Mouse (Mus musculus): ENCODE data around the gene Myh1. TPM values are rescaled to one million over a fixed set of nuclear protein-coding genes. Genes with fewer than 3 reads are reported as not detected.

The Myh1 gene
- under 1 TPM; 0.27 to 0.55 TPM for total RNA-seq (2021)
- long read RNA-seq, result 0 reads

- no peak for DNase-seq (ENCODE audit: low spot score in 2 of 2)
These were observed at the start of gene Myh1 for GRCm38 (mm10) chr11:67199752-67200151. TSS of gene Myh1 (plus strand) at chr11:67200052.

DNA sequence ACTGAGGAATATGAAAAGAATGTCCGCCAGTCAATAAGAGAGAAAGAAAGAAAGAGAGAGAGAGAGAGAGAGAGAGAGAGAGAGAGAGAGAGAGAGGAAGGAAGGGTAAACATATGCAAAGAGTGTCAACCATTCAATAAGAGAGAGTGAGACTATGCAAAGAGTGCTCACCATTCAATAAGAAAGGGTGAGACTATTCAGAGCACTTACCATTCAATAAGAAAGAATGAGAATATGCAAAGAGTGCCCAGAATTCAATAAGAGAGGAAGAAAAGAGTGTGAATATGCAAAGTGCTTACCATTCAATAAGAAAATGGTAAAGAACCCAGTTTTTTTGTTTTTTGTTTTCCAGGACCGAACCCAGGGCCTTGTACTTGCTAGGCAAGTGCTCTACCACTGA is 49.6 kb upstream of the Myh1 start:
- DNase-seq (ENCODE audit: low spot score in 2 of 2), result no peak

DNA sequence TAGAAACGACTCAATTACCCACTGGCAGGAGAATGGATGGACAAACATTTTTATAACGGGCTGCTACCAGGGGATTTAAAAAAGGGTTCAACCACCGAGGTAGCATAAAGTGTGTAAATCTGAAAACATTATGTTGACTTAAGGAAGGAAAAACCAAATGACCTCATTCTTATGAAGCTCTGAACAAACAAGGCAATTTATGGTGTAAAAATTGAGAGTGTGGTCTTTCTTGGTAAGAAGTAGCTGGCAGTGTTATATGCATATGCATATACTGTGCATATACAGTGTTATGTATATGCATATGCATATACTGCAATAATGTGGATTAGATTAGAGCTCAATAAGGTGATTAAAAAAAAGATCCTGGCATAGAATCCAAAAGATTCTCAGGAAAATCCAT is 48.7 kb upstream of the Myh1 start:
- DNase-seq (ENCODE audit: low spot score in 2 of 2), result no peak

DNA sequence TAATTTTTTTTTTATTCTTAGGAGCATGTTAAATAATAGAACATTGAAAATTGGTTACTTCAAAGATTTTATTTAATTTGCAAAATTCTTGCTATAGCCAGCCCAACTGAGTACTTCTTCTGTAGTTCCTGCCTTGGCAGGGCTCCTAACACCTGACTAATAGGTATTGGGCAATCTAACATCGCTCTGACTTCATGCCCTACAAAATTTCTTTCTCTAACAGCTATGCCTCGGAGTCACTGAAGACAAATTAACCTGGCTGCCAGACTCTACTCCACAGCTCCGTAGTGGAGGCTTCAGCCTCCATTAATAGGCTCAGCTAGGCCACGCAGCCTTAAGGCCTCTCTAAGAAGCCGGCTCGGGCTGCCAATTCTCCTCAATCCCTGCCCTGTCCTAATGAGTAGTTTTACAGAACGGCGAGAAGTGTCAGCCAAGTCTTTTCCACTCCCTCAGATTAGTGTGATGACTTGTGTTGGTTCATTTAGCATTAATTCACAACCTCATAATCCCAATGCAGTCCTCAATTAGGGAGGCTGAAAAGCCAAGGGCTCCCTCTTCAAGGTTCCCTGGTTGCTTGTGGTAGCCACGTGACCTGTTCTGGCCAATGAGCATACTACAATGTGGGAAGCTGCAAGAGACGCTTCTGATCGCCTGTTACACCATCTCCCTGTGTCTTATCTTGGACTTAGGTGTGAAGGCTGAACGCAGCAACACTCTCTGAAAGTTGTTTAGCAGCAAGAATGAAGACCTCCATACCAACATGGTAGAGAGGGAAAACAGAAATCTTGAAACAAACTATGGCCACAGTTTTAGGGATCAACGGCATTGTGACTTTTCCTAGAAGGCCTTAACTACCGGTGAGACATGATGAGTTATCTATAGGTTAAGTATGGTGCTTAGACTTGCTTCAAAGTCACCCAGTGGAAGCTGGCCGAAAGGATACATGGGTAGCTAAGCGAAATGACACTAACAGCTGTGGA is 47.9 kb upstream of the Myh1 start:
- no peak for DNase-seq (ENCODE audit: low spot score in 2 of 2)

DNA sequence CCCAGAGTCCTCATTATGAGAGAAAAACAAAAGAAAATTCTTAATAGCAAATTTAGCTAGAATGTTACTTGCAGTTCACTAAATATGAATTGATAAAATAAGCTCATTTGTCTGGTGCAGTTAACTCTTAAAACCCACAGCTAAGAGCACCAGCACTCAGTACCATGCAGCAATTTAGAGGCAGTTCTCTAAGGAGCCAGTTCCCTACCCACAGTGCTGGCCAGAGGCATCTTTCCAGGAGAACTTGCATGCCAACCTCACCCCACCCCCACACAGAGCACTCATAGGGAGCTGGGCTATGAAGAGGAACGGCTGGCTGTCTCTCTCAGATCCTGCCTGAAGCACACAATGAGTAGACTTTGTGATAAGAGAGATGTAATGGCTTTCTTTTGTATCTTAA is 46.7 kb upstream of the Myh1 start:
- peak; percentile 45 to 67 for DNase-seq (ENCODE audit: low spot score in 2 of 2)

- DNase-seq (ENCODE audit: low spot score in 2 of 2), result no peak
These were observed 46.0 kb upstream of the Myh1 start for GRCm38 (mm10) chr11:67153843-67154242.

DNA sequence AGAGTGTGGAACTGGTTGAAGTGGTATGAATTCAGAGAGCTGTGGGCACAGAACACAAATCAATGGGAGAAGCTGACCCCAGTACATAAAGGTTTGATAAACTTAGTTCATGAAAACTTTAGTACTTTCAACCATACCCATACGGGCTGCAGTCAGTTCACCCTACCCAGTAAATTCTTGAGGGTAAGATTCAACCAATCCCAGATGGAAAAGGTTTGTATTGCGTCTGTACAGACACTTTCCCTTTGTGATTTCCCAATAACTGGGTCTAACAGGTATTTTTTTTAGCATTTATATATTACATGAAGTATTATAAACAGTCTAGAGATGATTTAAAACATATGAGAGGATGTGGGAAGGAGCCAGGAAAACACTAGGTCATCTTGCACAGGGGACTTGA is 44.2 kb upstream of the Myh1 start:
- DNase-seq (ENCODE audit: low spot score in 2 of 2), result no peak

GRCm38 (mm10) chr11:67160131-67160530 is 39.7 kb upstream of the Myh1 start:
- DNase-seq (ENCODE audit: low spot score in 2 of 2), result no peak

DNA sequence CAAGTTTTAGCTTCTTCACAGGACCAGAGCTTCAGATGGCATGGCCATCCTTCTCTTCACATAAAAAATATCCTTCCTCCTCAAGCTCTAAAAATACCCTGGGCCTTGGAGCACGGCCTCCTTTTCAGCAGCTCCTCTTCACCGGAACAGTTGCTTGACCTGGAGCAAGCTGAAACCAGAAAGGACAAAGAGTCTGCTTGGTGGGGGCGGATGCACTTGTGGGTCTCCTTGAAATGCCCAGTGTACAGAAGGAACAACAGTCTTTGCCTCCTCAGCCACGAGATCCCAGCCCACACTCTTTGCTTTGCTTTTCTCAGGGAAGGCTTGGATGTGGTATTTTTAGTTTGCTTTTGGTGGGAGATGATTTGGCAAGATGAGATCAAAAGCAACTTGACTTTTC is 36.2 kb upstream of the Myh1 start:
- DNase-seq (ENCODE audit: low spot score in 2 of 2), result no peak

DNA sequence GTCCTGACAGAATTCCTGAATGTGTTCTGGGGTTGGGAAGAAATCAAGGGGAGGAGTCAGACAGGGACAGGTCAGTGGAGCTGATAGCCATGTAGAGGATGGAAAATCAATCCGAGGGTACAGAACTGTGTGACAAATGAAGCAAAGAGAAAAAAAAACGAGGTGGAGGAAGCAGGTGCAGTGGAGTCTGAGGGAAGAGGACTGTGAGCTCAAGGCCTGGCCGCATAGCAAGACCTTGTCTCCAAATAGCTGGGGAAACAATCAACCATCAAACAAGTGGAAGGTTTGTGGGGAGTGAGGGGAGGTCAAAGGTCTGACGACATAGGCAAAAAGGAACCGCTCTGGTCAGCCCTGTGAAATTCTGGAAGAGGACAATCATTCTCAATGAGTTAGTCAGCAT is 35.0 kb upstream of the Myh1 start:
- no peak for DNase-seq (ENCODE audit: low spot score in 2 of 2)

- DNase-seq (ENCODE audit: low spot score in 2 of 2), result no peak
These were observed 30.6 kb upstream of the Myh1 start for GRCm38 (mm10) chr11:67169301-67169700.

GRCm38 (mm10) chr11:67170727-67171126 is 29.1 kb upstream of the Myh1 start, which contains the start of gene Myh2:
TSS of gene Myh2 (plus strand) at chr11:67171027.
- no peak for DNase-seq (ENCODE audit: low spot score in 2 of 2)

- DNase-seq (ENCODE audit: low spot score in 2 of 2), result no peak
These were observed 27.4 kb upstream of the Myh1 start for GRCm38 (mm10) chr11:67172439-67172838.

DNA sequence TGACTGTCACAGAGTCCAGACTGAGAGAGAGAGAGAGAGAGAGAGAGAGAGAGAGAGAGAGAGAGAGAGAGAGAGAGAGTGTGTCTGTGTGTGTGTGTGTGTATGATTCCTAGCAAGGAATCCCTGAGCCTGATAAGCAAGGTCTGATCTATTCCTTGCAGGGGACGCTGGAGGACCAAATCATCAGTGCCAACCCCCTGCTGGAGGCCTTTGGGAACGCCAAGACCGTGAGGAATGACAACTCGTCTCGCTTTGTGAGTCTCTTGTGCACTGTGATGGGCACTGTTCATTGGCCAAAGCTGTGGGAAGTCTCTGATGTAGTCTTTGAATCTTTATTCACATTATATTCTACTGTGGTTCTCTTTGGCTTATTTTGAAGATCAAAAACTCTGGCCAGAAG is 23.5 kb upstream of the Myh1 start:
- DNase-seq (ENCODE audit: low spot score in 2 of 2), result no peak

DNA sequence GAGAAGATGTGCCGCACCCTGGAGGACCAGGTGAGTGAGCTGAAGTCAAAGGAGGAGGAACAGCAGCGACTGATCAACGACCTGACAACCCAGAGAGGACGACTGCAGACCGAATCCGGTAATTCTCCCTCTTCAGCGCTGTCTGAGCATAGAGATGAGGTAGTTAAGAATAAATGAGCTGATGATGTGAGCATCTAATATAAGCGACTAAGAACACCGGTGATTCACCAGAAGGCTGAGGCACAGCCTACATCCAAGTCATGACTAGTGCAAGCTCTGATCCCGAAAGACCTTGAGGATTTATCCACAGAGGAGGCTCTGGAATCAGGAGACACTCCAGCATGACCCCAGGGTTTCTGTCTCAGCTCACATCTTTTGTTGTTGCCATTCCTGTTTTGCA is 9.5 kb upstream of the Myh1 start:
- no peak for DNase-seq (ENCODE audit: low spot score in 2 of 2)

DNA sequence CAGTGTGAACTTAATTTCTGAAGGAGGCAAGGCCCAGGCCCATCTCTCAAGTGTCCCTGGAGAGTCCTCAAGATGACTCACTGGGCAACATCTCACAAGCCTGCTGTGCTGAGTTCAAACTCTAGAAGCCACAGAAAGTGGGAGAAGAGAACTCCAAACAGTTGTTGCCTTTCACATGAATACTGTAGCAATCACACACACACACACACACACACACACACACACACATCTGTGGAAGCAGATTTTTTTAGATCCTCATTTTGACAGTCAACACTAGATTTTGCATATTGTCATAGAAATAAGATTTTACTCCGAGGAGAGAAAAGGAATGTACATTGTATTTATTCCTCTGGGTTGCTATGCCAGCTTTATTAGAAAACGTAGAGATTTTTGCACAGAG is 9.0 kb upstream of the Myh1 start:
- DNase-seq (ENCODE audit: low spot score in 2 of 2), result no peak

GRCm38 (mm10) chr11:67191496-67191895 is 8.4 kb upstream of the Myh1 start:
- no peak for DNase-seq (ENCODE audit: low spot score in 2 of 2)

DNA sequence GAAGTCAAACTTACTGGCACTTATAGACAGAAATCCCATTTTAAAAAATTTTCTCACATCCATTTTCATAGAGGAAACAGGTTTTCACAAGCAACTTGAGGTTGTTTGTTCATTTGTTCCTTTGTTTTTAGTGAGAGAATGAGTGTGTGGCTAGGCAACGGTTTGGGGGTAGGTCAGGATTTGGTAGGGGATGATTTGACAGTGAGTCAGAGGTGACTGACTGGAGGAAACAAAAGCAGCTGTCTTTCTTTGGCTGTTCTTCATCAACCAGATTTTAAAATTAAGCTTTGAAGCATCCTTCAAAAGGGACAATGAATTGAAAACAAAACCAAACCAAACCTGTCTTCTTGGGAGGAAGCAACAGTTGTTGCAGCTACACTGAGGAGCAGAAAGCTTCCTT is 531 bp upstream of the Myh1 start:
- no peak for DNase-seq (ENCODE audit: low spot score in 2 of 2)

DNA sequence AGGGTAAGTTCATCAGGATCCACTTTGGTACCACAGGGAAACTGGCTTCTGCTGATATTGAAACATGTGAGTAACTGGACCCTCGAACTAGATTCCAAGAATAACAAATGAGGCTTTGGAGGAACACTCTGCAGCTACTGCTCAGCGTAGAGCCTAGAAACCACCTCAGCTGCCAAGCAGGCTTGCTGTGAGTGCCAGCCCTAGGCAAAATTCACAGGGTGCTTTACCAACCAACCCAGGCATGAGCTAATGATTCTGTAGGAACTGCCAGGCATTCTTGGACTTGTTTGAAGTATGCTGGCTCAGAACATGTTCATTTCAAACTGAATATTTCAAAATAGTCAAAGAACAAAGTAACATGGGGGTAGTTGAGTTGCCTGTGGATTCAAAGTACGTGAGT is 4.9 kb downstream of the Myh1 start:
- DNase-seq (ENCODE audit: low spot score in 2 of 2), result peak; percentile 9 to 26

DNA sequence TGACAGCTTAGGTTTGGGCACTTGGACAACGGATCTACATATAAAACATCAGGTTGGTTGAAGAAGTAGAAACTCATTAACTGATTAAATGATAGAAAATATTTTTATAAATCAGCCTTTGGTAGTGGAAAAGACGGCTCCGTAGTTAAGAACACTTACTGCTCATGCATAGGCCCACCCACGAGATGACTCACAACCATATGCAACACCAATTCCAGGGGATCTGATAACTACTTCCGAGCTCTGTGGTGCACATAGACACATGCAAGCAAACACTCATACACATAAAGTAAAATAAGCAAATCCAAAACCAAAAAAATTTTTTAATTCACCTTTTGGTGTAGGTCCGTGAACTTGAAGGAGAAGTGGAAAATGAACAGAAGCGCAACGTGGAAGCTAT is 22.0 kb downstream of the Myh1 start:
- no peak for DNase-seq (ENCODE audit: low spot score in 2 of 2)

- no peak for DNase-seq (ENCODE audit: low spot score in 2 of 2)
These were observed 24.6 kb downstream of the Myh1 start for GRCm38 (mm10) chr11:67224466-67224865.

GRCm38 (mm10) chr11:67228731-67229130 is 28.9 kb downstream of the Myh1 start:
- DNase-seq (ENCODE audit: low spot score in 2 of 2), result no peak

- no peak for DNase-seq (ENCODE audit: low spot score in 2 of 2)
These were observed 29.3 kb downstream of the Myh1 start for GRCm38 (mm10) chr11:67229166-67229565.
